Mouse (Mus musculus) liver, postnatal 0 days (tissue): ENCODE measurements around the gene Kidins220. TPM values are rescaled to one million over a fixed set of nuclear protein-coding genes. Genes with fewer than 3 reads are reported as not detected.

Source experiments
- ATAC-seq: fragments of 200-750 bp; cut with Nextera tagmentation; 2 replicates; pipeline ENCODE4 v1.8.0; 2017; ENCODE audit warnings: mild to moderate bottlenecking, moderate library complexity
- DNase-seq: peaks from one replicate; pipeline ENCODE4 v3.0.0-alpha.2; 2016
- H3K27ac ChIP-seq: fragments of 300-500 bp; sonication (generic); 2 replicates; pipeline ENCODE4 v1.5.1; 2014; ENCODE audit warnings: antibody characterized with exemption, moderate library complexity, mild to moderate bottlenecking, low read depth
- H3K27me3 ChIP-seq: fragments of 300-500 bp; sonication (generic); 2 replicates; pipeline ENCODE4 v1.6.1; 2014; ENCODE audit warnings: low read length, control low read depth, mixed read lengths; ENCODE audit not compliant: insufficient read depth
- H3K36me3 ChIP-seq: fragments of 300-500 bp; sonication (generic); replicated peaks from 2 replicates; pipeline ENCODE4 v1.6.1; 2014; ENCODE audit warnings: mild to moderate bottlenecking, control low read depth, low read length, moderate library complexity, mixed read lengths; ENCODE audit not compliant: insufficient read depth
- H3K4me1 ChIP-seq: fragments of 300-500 bp; sonication (generic); 2 replicates; pipeline ENCODE4 v1.6.1; 2014; ENCODE audit warnings: antibody characterized with exemption, mild to moderate bottlenecking, control low read depth; ENCODE audit not compliant: insufficient read depth
- H3K4me2 ChIP-seq: fragments of 300-500 bp; sonication (generic); 2 replicates; pipeline ENCODE4 v1.6.1; 2014; ENCODE audit warnings: low read depth, mild to moderate bottlenecking, low read length, moderate library complexity, mixed read lengths
- H3K4me3 ChIP-seq: fragments of 300-500 bp; sonication (generic); 2 replicates; pipeline ENCODE4 v1.5.1; 2014; ENCODE audit warnings: low read depth, low read length
- H3K9ac ChIP-seq: fragments of 300-500 bp; sonication (generic); replicated peaks from 2 replicates; pipeline ENCODE4 v1.6.1; 2014; ENCODE audit warnings: mild to moderate bottlenecking, moderate library complexity
- H3K9me3 ChIP-seq: fragments of 300-500 bp; sonication (generic); 2 replicates; pipeline ENCODE4 v1.6.1; 2016; ENCODE audit warnings: mild to moderate bottlenecking, control low read depth, low read length, mixed read lengths
- CTCF ChIP-seq: sonication (generic); IDR thresholded peaks from 2 replicates; pipeline ENCODE4 v1.5.1; 2016; ENCODE audit warnings: antibody characterized with exemption, low read depth
- EP300 ChIP-seq: IDR thresholded peaks from 2 replicates; pipeline ENCODE4 v1.6.1; 2016; ENCODE audit warnings: antibody characterized with exemption, low read depth, mild to moderate bottlenecking
- WGBS: fragments of 180-500 bp; shearing (Covaris S2); extraction: QIAGEN DNeasy Blood & Tissue Kit; methylation state at CpG from one replicate; pipeline ENCODE4 v1.1.7; 2014; ENCODE audit not compliant: insufficient replicate concordance; 5-methylcytosine and 5-hydroxymethylcytosine counted together
- polyA plus RNA-seq: library from polyadenylated mRNA; unstranded; fragments of >200 nt; fragmentation: Nextera tagmentation; extraction: Ambion mirVana; gene quantifications from 2 replicates; pipeline ENCODE4 v1.2.1, GENCODE M21; 2015

Gene Kidins220
- polyA plus RNA-seq, 1 experiment from 2014 or later, result 4.4 TPM

DNA sequence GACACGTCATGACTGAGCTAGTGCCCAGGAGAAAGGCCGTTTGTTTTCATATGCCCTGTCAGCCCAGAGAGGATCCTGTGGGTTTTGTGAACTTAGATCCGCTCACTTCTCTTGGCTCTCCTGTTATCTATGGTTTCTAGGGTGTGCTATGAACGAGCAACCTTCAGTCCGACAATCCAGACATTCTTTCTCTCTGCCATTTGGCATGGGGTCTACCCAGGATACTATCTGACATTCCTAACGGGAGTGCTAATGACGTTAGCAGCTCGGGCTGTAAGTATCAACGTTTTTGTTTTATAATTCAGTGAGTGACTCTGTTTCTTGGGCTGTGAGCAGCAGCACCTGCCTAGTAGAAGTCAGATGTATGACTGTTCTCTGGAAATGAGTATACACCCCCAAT, 19.6 kb upstream of the Kidins220 start:
- 73% methylated on average over 9 of the region's 9 CpGs for WGBS
- Histone ChIP-seq H3K27ac (no peak overlapping the region), H3K4me1 (no peaks in the 10 kb centered on the region), H3K36me3 (no peaks in the 10 kb centered on the region), H3K9ac (no peak overlapping the region), H3K4me2 (no peak overlapping the region), H3K9me3 (no peaks in the 10 kb centered on the region), H3K27me3 (no peaks in the 10 kb centered on the region), H3K4me3 (no peak overlapping the region)
- no peak for TF ChIP-seq CTCF
- TF ChIP-seq EP300, result no peak
- DNase-seq (no peak), ATAC-seq (no peak)

GRCm38 (mm10) chr12:24958526-24958925, 16.2 kb upstream of the Kidins220 start:
- no peaks in the 10 kb centered on the region for H3K9me3 ChIP-seq
- H3K9ac ChIP-seq, result no peak overlapping the region
- H3K4me3 ChIP-seq, result no peak overlapping the region
- H3K27me3 ChIP-seq, result no peaks in the 10 kb centered on the region
- H3K36me3 ChIP-seq, result no peaks in the 10 kb centered on the region
- no peak overlapping the region for H3K27ac ChIP-seq
- DNase-seq (no peak), ATAC-seq (no peak)
- WGBS, result 78% methylated on average over 3 of the region's 3 CpGs
- TF ChIP-seq CTCF (no peak), EP300 (no peak)
- no peaks in the 10 kb centered on the region for H3K4me1 ChIP-seq
- no peak overlapping the region for H3K4me2 ChIP-seq

DNA sequence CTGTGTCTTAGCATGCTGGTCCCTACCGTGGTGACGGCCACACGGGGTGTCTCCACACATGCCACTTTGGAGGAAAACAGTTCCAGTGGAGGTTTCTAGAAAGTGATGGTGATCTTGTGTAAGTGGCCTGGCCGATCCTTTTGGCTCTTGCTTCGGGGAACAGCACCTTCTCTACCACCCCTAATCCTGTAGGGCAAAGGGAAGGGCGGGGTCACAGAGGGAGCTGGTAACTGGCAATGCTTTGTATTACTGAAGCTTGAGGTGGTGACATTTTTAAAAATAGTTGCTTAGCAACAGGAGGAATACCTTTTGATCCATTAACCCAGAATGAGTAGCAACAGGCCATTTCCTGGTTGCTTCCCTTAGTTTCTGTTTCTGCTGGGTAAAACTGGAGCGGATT, 12.9 kb upstream of the Kidins220 start:
- Histone ChIP-seq H3K9me3 (0 out of 2 replicates have a peak, but pooled peaks cover 3% of the 10 kb centered on the region), H3K9ac (no peak overlapping the region), H3K27me3 (no peaks in the 10 kb centered on the region), H3K4me1 (no peaks in the 10 kb centered on the region), H3K4me2 (no peak overlapping the region), H3K4me3 (no peak overlapping the region), H3K27ac (no peak overlapping the region), H3K36me3 (no peaks in the 10 kb centered on the region)
- 90% methylated on average over 7 of the region's 7 CpGs for WGBS
- TF ChIP-seq EP300, result no peak
- no peak for TF ChIP-seq CTCF
- no peak for ATAC-seq
- DNase-seq, result no peak

DNA sequence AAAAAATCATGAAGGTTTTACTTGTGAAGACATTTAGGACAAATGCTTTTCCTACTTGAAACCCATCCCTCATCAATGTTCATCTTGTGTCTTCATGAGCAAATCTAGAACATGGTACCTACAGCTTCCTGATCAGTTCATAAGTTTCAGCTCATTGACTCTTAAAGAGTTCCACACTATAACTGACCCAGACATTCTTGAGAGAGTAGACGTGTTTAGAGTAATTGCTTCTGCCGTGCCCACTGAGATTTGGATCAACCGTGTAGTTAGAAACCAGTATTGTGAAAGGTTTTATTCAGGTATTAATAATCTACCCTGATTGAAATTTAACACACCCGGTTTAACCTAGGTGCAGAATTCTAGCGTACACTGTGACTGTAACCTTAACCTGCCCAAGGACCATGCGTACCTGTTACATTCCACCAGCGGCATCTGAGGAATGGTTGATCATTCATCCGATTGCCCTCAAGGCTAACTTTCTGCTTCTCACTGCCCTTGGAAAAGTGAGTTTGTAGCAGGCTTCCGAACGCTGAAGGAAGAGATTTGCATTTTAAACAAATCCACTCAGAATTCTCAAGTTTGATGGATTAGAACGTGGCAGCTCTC, 12.3 kb upstream of the Kidins220 start:
- WGBS, result 85% methylated on average over 11 of the region's 11 CpGs
- H3K9me3 ChIP-seq, result 0 out of 2 replicates have a peak, but pooled peaks cover 3% of the 10 kb centered on the region
- no peak for DNase-seq
- H3K9ac ChIP-seq, result no peak overlapping the region
- no peak for ATAC-seq
- no peak overlapping the region for H3K27ac ChIP-seq
- TF ChIP-seq EP300, result no peak
- TF ChIP-seq CTCF, result no peak
- no peaks in the 10 kb centered on the region for H3K36me3 ChIP-seq
- H3K27me3 ChIP-seq, result no peaks in the 10 kb centered on the region
- no peak overlapping the region for H3K4me2 ChIP-seq
- no peaks in the 10 kb centered on the region for H3K4me1 ChIP-seq
- H3K4me3 ChIP-seq, result no peak overlapping the region

- no peaks in the 10 kb centered on the region for H3K4me1 ChIP-seq
- H3K27ac ChIP-seq, result no peak overlapping the region
- TF ChIP-seq EP300 (no peak), CTCF (no peak)
- no peak overlapping the region for H3K9ac ChIP-seq
- H3K4me3 ChIP-seq, result no peak overlapping the region
- H3K4me2 ChIP-seq, result 0 out of 2 replicates have a peak overlapping the region, but pooled peaks have one; percentile 8
- no peaks in the 10 kb centered on the region for H3K36me3 ChIP-seq
- no peak for ATAC-seq
- WGBS, result 40% methylated on average over 13 of the region's 13 CpGs
- H3K9me3 ChIP-seq, result 0 out of 2 replicates have a peak, but pooled peaks cover 3% of the 10 kb centered on the region
- no peaks in the 10 kb centered on the region for H3K27me3 ChIP-seq
- DNase-seq, result no peak
Observed at GRCm38 (mm10) chr12:24963393-24964022, 11.2 kb upstream of the Kidins220 start.

DNA sequence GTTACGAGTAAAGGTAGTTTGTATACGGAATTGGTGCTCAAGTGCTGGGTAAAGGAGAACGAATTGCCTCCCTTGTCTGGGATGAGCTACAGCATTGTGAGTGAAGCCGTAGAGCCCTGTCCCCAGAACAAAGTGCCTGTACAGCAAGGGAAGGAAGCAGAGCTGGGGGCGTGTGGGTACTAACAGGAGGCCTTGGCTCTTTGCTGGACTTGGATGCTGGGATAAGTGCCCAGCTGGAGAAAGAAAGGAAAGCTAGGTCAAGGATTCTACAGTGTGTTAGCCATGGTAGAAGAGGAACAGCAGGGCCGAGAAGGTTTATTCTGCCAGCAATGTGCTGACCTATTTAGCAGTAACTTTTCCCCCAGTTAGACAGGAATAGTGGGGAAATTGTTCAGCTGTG, 9.3 kb upstream of the Kidins220 start:
- WGBS, result 84% methylated on average over 6 of the region's 6 CpGs
- DNase-seq, result no peak

More for the DNA sequence above, 9.3 kb upstream of the Kidins220 start:
- Histone ChIP-seq H3K4me3 (no peak overlapping the region), H3K27me3 (no peaks in the 10 kb centered on the region), H3K36me3 (no peaks in the 10 kb centered on the region), H3K27ac (no peak overlapping the region), H3K4me1 (no peaks in the 10 kb centered on the region), H3K9ac (no peak overlapping the region), H3K4me2 (no peak overlapping the region), H3K9me3 (0 out of 2 replicates have a peak, but pooled peaks cover 3% of the 10 kb centered on the region)
- ATAC-seq, result no peak
- TF ChIP-seq CTCF (no peak), EP300 (no peak)
